Mouse (Mus musculus) liver, embryonic 14.5 days (tissue): ENCODE results near the gene Gm17018. TPM values are rescaled to one million over a fixed set of nuclear protein-coding genes. Genes with fewer than 3 reads are reported as not detected.

Source experiments
- ATAC-seq: fragments of 200-750 bp; cut with Nextera tagmentation; 2 replicates; pipeline ENCODE4 v1.8.0; 2017; ENCODE audit warnings: moderate number of reproducible peaks, mild to moderate bottlenecking, moderate library complexity; ENCODE audit not compliant: insufficient read depth
- DNase-seq, 3 experiments: peaks; one replicate each; pipeline ENCODE4 v3.0.0-alpha.2; 2012 to 2013; ENCODE audit warnings: low read depth in 3 of 3, low spot score in 3 of 3
- H3K27ac ChIP-seq: fragments of 300-500 bp; sonication (generic); 2 replicates; pipeline ENCODE4 v1.5.1; 2014; ENCODE audit warnings: moderate library complexity, mild to moderate bottlenecking, control low read depth, inconsistent platforms
- H3K27me3 ChIP-seq: fragments of 300-500 bp; sonication (generic); 2 replicates; pipeline ENCODE4 v1.6.1; 2014; ENCODE audit warnings: mild to moderate bottlenecking, low read length, moderate library complexity; ENCODE audit not compliant: control insufficient read depth, insufficient read depth
- H3K36me3 ChIP-seq: fragments of 300-500 bp; sonication (generic); replicated peaks from 2 replicates; pipeline ENCODE4 v1.6.1; 2014; ENCODE audit warnings: low read depth; ENCODE audit not compliant: control insufficient read depth, insufficient read depth
- H3K4me1 ChIP-seq, 2 experiments: fragments of 200-500 bp in 1 of 2; fragments of 300-500 bp in 1 of 2; sonication (generic) in 1 of 2; replicated peaks; 2 replicates each; pipeline ENCODE4 v1.6.1; 2012 to 2014; ENCODE audit warnings: antibody characterized with exemption in 1 of 2, inconsistent platforms in 1 of 2, low read length in 1 of 2; ENCODE audit not compliant: control insufficient read depth in 2 of 2, insufficient read depth in 2 of 2
- H3K4me2 ChIP-seq: fragments of 300-500 bp; sonication (generic); 2 replicates; pipeline ENCODE4 v1.6.1; 2014; ENCODE audit warnings: low read depth, mild to moderate bottlenecking, control low read depth, moderate library complexity
- H3K4me3 ChIP-seq, 2 experiments: fragments of 200-500 bp in 1 of 2; fragments of 300-500 bp in 1 of 2; sonication (generic) in 1 of 2; 2 replicates each; pipeline ENCODE4 v1.5.1; 2012 to 2014; ENCODE audit warnings: low read depth in 2 of 2, low read length in 2 of 2, mild to moderate bottlenecking in 2 of 2, control low read depth in 1 of 2, inconsistent platforms in 1 of 2, moderate library complexity in 1 of 2; ENCODE audit not compliant: insufficient read depth in 1 of 2
- H3K9ac ChIP-seq: fragments of 300-500 bp; sonication (generic); replicated peaks from 2 replicates; pipeline ENCODE4 v1.6.1; 2014; ENCODE audit warnings: mild to moderate bottlenecking, control low read depth, moderate library complexity
- H3K9me3 ChIP-seq: fragments of 300-500 bp; sonication (generic); 2 replicates; pipeline ENCODE4 v1.6.1; 2016; ENCODE audit warnings: low read length, mixed read lengths; ENCODE audit not compliant: control insufficient read depth
- CTCF ChIP-seq: IDR thresholded peaks from 2 replicates; pipeline ENCODE4 v1.5.1; 2016; ENCODE audit warnings: antibody characterized with exemption, low read depth, control low read depth
- EP300 ChIP-seq: IDR thresholded peaks from 2 replicates; pipeline ENCODE4 v1.6.1; 2016; ENCODE audit warnings: antibody characterized with exemption, low read depth
- WGBS: fragments of 180-500 bp; shearing (Covaris S2); extraction: QIAGEN DNeasy Blood & Tissue Kit; methylation state at CpG from one replicate; pipeline ENCODE4 v1.1.7; 2014; ENCODE audit not compliant: insufficient replicate concordance; 5-methylcytosine and 5-hydroxymethylcytosine counted together
- polyA plus RNA-seq, 2 experiments: library from polyadenylated mRNA; depleted of rRNA in 1 of 2; stranded (reverse) in 1 of 2; unstranded in 1 of 2; fragments of >200 nt; fragmentation: Nextera tagmentation in 1 of 2; extraction: Ambion mirVana in 1 of 2; gene quantifications; 2 replicates each; pipeline versions ENCODE4 v1.2.1 to v1.2.3; 2012 to 2014

Gm17018 gene
- polyA plus RNA-seq, 2 experiments, result 7.5 to 15.5 TPM

DNA sequence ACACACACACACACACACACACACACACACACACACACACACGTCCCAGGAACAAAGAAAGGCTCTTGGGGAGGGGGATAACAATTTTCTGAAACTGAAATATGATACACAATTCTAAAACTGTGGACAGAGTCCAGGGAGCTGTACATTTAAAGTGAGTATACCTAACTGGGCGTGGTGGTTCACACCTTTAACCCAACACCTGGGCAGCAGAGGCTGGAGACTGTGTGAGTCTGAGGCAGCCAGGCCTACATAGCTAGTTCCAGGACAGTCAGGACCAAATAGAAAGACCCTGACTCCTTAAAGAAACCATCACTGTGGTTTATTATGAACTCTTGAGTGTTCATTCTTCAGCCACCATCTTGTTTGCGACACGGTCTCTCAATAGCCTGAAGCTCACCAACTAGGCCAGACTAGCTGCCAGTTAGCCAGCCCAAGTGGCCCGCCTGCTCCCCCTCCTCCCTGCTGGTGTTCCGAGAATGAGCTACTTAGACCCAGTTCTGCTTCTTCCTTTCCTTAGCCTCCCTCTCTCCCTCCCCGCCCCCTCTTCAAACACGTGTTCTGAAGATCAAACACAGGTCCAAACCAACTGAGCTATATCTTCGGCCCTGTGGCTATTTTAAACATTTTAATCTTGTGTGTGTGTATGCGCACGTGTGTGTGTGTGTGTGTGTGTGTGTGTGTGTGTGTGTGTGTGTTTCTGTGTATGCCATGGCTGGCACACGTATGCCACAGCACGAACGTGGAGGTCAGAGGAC lies 59.5 kb downstream of the Gm17018 start:
- 75% methylated on average over 14 of the region's 14 CpGs for WGBS
- H3K4me1 ChIP-seq, result peaks cover 0 to 3% of the 10 kb centered on the region in 2 experiments; a peak in 3 of 4 replicates
- H3K4me2 ChIP-seq, result no peak overlapping the region
- TF ChIP-seq EP300 (no peak), CTCF (no peak)
- no peaks in the 10 kb centered on the region for H3K27me3 ChIP-seq
- no peaks in the 10 kb centered on the region for H3K9me3 ChIP-seq
- H3K9ac ChIP-seq, result no peak overlapping the region
- no peak overlapping the region for H3K4me3 ChIP-seq
- no peak for DNase-seq
- no peaks in the 10 kb centered on the region for H3K36me3 ChIP-seq
- H3K27ac ChIP-seq, result no peak overlapping the region
- no peak for ATAC-seq

DNA sequence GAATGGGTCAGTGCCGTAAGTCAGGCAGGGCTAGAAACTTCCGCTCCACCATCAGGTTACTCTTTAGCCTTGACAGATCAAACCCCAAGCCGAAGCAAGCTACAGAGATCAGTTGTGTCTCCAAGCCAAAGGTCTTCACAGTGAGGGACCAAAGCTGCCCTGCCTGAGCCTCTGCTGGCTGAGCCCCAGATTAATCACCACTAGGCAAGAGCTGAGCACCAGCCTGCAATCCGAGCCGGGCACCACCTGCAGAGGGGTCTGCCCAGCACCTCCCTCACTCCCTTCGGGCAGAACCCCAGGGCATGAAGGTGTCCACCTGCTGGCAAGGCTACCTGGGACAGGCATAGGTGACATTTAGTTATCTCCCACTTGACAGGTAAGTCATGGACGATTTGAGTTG lies 60.6 kb downstream of the Gm17018 start:
- ATAC-seq (no peak), DNase-seq (no peak)
- no peak overlapping the region for H3K4me2 ChIP-seq
- H3K36me3 ChIP-seq, result no peaks in the 10 kb centered on the region
- no peaks in the 10 kb centered on the region for H3K9me3 ChIP-seq
- no peak overlapping the region for H3K27ac ChIP-seq
- no peaks in the 10 kb centered on the region for H3K27me3 ChIP-seq
- no peaks in the 10 kb centered on the region for H3K4me1 ChIP-seq
- no peak overlapping the region for H3K9ac ChIP-seq
- H3K4me3 ChIP-seq, result no peak overlapping the region
- no peak for TF ChIP-seq EP300
- TF ChIP-seq CTCF, result no peak
- WGBS, result 74% methylated on average over 7 of the region's 7 CpGs

DNA sequence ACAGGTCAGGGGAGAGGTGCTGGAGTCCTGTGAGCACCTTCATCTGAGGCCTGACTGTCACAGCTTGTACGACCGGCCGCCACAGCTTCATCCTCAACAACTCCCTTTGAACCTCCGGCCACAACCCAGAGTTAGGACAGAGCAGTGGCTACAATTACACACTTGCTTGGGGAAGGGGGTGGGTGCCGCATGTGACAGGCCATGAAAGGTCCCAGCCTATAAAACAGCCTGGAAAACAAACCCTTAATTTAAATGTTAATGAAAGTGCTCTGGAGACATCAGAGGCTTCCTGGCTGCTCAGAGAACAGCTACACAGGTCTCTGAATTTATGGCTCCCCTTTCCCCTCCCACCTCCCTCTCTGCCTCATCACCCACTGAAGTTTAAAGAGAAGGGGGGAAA lies 61.7 kb downstream of the Gm17018 start:
- DNase-seq, result no peak
- WGBS, result 77% methylated on average over 5 of the region's 5 CpGs
- no peak overlapping the region for H3K4me2 ChIP-seq
- peaks cover 0 to 5% of the 10 kb centered on the region in 2 experiments; a peak in 2 of 4 replicates for H3K4me1 ChIP-seq
- H3K27ac ChIP-seq, result no peak overlapping the region
- no peak for TF ChIP-seq EP300
- TF ChIP-seq CTCF, result no peak
- no peak overlapping the region for H3K4me3 ChIP-seq
- H3K36me3 ChIP-seq, result no peaks in the 10 kb centered on the region
- no peaks in the 10 kb centered on the region for H3K27me3 ChIP-seq
- ATAC-seq, result no peak
- H3K9me3 ChIP-seq, result no peaks in the 10 kb centered on the region
- H3K9ac ChIP-seq, result no peak overlapping the region

DNA sequence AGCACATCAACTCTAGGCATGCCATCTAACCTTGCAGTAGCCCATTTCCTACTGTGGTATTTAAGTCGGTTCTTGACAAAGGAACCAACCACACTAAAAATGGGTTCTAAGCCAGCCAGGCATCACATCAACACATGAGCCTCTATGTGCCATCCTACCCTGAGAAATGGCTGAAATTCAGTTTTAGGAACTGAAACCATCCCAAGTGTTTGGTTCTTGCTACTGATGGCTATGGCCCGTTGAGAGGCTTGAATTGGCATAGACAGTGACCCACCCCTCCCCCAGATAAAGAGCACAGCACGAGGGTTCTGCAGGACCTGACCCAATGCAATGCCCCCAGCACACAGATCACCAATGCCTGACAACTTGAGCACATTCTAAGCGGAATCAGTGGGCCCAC lies 63.3 kb downstream of the Gm17018 start:
- Histone ChIP-seq H3K27ac (no peak overlapping the region), H3K4me3 (no peak overlapping the region), H3K9ac (no peak overlapping the region), H3K27me3 (no peaks in the 10 kb centered on the region), H3K4me2 (no peak overlapping the region), H3K9me3 (no peaks in the 10 kb centered on the region), H3K4me1 (peaks cover 3 to 6% of the 10 kb centered on the region in 2 experiments), H3K36me3 (no peaks in the 10 kb centered on the region)
- no peak for TF ChIP-seq EP300
- TF ChIP-seq CTCF, result no peak
- no peak for DNase-seq
- 62% methylated on average over 4 of the region's 4 CpGs for WGBS
- no peak for ATAC-seq

DNA sequence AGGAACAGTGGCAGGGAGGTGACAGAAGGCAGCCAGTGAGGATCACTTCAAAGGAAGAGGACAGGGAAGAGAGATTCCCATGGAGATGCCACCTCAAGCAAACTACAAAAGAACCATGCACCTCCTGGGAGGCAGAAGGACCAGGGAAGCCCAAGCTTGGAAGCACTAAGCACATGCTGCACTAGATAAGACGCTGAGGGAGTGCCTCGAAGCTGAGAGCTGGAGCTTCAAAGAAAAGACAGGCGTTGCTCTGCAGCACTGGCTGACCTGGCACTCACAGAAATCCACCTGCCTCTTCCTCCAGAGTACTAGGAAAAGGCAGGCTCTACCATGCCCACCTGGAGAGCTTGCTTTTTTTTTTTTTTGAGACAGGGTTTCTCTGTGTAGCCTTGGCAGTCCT lies 66.6 kb downstream of the Gm17018 start:
- Histone ChIP-seq H3K9ac (no peak overlapping the region), H3K9me3 (no peaks in the 10 kb centered on the region), H3K4me2 (no peak overlapping the region), H3K4me3 (no peak overlapping the region), H3K27ac (no peak overlapping the region), H3K36me3 (no peaks in the 10 kb centered on the region), H3K4me1 (peaks cover 19% of the 10 kb centered on the region in 2 experiments), H3K27me3 (no peaks in the 10 kb centered on the region)
- 2% methylated on average over 3 of the region's 3 CpGs for WGBS
- ATAC-seq, result peak; percentile 62; the same call in 1 of the 2 replicates
- DNase-seq, result peak in 2 of 3 experiments; percentile 34 to 47
- no peak for TF ChIP-seq EP300
- TF ChIP-seq CTCF, result no peak
